Mouse (Mus musculus): Measurements from ENCODE around the gene Vmp1.

The Vmp1 gene

DNA sequence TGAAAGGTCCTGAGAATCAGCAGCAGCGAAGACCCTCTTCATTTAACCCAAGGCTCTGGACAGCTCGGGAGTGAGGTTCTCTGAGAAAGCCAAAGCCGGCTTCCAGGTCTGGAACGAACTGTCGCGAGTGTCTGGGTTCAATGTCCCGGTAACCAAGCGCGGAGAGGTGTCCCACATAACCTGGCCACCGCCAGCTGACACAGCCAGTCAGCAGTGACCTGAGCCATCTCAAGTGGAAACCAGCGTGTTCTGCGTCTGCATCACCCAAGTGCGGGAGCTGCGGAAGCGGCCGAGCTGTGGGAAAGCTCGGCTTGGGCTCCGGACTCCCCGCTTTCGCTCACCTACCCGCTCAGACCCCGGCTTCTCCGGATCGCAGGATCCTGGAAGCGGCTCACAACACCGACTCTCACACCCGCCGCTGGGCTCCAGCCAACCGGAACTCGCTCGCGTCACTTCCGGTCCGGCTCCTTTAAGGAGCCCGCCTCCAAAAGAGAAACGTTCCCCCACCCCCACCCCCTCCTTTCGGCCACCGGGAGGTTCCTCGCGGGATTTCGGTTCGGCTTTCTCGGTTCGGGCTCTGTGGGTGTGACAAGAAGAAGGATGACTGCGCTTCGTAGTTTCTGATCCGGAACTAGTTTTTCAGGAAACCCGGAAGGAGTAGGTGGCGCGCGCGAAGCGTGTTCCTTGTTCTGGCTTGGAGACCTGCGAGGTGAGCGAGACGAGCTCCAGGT, at the start of gene Vmp1, which contains the start of gene Ptrh2:
TSS of gene Vmp1 (minus strand) at position 442 of the 731 bp plus-strand sequence.
TSS of gene Ptrh2 (plus strand) at position 591 of the 731 bp plus-strand sequence.
- DNase-seq (ENCODE audit: low read depth, low spot score), result peak; percentile 97

DNA sequence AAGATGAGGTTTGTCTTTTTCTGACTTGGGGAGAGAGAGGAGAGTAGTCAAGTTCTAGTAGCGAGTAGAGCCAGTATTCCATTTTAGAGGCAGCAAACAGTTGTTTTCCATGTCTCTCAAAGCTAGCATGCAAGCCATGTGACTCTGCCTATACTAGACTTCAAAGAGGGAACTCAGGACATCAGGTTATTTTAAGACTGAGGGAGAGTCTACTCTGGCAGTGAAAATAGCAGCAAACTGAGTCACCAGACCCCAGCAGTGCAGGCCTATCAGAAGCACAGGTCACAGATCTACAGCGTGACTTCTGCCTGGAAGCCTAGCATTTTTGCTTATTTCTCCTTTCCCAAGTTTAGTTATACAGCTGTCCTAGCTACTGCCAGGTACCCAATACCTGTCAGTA, 47.8 kb upstream of the Vmp1 start:
- DNase-seq (ENCODE audit: low read depth, low spot score), result no peak

DNA sequence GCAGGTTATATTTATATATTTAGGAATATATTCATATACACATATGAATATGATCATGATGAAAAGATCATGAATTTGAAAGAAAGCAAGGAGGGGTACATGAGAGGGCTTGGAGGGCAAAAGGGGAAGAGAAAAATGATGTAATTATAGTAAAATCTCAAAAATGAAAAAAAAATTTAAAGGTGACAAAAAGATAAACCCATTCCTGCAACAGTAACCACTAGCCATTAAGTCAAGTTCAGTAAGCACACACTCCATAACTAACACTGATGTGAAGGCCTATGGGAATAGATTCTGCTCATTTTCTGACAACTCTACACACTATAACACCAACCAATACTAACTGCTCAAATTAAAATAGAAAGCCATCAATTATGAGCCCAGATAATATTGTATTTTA, 42.0 kb upstream of the Vmp1 start:
- DNase-seq (ENCODE audit: low read depth, low spot score), result no peak

DNA sequence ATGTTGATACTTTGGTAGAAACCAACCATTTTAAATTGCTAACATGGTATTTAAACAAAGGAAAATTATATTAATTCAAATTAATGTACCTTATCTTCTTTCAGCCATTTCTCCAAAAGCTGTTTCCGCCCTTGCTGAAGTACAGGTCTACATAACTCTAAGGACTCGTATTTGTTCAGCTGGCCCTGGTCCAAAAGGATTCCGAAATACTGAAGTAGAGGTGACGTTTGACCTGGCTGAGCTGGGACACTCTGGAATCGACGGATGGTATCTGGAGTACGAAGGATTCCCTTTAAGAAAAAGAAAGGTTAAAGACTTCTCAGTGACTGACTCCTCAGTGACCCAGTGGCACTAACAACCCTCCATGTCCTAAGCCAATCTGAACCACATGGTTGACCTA, 41.3 kb upstream of the Vmp1 start:
- DNase-seq (ENCODE audit: low read depth, low spot score), result no peak

DNA sequence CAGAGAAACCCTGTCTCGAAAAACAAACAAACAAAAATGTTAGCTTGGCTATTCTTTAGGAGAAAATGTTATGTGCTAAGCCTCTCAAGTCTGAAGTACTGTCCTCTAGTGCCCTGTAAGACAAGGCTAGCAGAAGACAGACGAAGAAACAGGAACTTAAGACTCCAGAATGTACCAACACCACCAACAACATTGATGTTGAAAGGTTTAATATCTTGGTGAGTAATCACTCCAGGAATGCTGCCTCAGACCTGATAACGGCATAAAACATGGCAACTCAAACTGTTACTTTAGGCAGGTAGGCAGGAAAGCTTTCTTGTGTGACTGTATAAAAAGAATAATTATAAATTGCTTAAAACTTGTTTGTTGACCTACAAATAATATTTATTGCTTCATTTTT, 40.4 kb upstream of the Vmp1 start:
- DNase-seq (ENCODE audit: low read depth, low spot score), result no peak

DNA sequence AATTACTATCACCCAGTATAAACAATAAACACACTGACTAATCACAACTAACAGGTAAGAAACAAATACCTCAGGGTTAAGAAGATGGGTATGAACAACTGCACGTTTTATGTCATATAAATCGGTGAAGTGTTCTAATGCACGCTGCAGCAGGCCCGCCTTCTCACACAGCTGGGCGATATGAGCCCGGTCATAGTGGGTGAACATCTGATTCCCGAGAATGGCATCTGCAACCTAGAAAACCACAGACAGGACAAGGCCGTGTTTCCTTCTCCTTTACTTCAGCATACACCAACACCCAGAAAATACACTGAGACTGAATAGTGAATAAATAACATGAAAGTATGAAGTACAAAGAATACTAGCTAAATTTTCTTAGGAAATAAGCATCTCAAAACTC, 35.8 kb upstream of the Vmp1 start:
- no peak for DNase-seq (ENCODE audit: low read depth, low spot score)

DNA sequence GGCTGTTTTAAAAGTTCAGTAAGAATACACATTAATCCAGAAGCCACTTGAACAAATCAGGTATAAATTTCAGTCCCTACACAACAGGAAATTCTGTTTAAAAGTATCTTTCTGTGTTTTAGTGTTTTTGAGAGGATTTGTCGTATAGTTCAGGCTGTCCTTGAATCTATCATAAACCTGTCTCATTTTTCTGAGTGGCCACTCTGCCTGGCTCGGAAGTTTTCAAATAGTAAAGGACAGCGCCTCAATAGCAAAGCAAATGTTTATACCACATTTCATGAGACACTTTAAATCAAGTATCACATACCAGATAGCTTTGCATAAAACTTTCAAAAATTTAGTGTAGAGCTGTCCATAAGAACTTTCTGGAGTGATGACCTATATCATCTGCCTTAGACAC, 34.7 kb upstream of the Vmp1 start:
- no peak for DNase-seq (ENCODE audit: low read depth, low spot score)

DNA sequence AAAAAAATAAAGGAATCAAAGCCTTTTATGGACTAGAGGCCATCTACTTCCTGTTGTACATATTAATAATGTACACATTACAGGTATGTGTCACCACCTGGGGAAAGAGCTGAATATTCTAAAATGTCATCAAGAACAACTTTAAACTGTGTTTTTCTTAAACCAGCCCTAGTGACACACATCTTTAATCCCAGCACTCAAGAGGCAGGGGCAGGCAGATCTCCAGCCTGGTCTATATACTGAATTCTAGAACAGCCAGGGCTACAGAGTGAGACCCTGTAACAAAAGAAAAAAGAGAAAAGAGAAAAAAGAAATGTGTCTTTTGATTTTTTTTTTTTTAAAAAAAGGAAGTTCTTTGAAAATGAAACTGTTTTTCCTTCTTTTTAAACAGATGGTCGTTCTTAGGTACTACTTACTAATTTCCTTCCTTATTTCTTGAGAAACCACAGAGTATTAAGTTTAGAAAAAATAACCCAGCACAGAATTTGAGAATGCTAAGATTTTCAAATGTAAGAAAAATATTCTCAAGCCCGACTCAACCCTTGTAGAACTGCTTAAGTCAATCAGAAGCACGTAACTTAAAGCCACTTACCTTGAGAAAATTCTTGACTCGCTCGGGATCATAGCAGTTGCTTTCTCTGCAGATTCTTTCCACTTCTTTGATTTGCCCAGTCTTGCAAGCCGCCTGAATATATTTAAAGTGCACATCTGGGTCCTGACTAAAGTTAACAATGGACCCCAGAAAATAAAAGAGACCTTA, 33.9 kb upstream of the Vmp1 start:
- no peak for DNase-seq (ENCODE audit: low read depth, low spot score)

DNA sequence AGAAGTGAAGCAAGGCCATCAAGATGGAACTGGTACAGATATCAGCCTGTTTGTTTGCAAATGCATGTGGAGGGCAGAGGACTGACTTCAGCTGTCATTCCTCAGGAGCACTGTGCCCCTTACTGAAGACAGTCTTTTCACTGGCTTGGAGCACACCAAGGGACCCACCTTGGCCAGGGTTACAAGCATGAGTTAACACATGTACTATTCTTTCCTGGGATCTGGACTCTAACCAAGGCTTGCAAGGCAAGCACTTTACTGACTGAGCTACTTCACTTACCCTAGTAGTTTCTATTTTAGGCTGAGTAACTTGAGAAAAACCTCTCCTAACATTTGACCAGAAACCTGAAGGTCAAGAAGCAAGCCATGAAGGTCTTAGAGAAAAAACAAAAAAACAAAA, 31.0 kb upstream of the Vmp1 start:
- no peak for DNase-seq (ENCODE audit: low read depth, low spot score)

DNA sequence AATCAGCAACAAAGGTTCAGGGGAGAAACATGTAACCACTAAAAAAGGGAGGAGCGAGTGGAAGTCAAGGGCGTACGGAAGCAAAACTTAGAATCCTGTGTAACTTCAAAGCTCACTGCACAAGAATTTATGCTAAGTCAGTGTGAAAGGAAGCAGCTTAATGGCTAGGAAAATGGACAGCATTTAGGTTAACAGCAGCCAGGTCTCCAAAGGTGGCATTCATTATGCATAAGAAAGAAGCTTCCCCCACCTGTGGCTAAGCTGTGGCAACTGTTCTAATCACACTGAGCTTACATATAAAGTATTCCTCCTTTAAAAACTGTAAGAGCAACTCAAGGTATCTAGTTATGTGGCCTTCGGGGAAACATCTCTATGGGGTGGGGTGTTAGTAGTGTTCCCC, 17.5 kb upstream of the Vmp1 start:
- DNase-seq (ENCODE audit: low read depth, low spot score), result peak; percentile 82

DNA sequence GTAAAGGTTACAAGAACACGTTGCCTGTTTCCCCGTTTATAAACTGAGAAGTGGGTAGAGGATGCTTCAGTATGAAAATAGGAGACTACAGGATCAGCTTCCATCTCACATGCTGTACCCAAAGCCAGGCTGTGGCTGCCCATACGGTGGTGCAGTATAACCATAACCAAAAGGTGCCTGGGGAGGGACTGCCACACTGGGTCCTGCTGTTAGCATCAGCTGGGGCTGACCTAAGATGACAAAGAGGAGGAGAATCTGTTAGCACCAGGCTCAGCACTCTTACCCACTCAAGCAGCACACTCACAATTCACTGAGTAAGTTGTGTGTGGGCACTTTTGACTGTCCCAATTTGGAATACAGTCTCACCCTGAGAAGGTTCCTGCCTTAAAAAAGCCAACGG, 11.8 kb upstream of the Vmp1 start:
- DNase-seq (ENCODE audit: low read depth, low spot score), result no peak

DNA sequence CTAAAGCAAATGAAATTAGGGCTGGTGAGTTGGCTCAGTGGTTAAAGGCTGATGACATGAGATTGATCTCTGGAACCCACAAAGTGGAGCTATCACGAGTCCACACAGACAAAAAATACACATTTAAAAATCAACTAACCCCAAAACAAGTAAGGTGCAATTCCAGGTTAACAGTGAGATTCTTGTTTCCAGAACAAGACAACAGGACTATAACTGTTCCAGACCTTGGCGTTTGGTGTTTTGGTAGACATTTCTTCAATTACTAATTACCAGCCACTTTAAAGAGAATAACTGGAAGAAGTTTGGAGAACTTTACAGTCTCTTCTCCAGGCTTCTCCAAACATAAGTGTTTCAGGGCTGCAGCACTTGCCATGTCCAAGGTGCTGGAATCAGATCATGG, 8.9 kb upstream of the Vmp1 start:
- DNase-seq (ENCODE audit: low read depth, low spot score), result no peak

DNA sequence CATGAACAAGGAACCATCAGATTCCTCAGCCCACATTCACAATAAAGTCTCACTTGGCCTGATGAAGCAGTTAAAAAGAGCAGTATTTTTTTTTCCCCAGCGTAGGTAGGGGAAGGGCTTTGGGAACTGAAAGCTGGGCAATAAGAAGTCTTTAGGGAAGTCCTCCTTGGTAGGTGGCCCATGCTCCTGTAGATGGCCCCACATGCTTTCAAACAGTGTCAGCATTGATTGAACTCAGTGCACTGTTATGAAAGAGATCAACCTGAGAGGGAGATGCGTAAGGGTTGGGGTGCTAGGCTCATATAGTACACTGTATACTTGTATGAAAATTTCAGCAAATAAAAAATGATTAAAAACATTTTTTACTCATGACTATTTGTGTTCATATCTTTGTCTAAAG, 8.3 kb upstream of the Vmp1 start:
- DNase-seq (ENCODE audit: low read depth, low spot score), result no peak

DNA sequence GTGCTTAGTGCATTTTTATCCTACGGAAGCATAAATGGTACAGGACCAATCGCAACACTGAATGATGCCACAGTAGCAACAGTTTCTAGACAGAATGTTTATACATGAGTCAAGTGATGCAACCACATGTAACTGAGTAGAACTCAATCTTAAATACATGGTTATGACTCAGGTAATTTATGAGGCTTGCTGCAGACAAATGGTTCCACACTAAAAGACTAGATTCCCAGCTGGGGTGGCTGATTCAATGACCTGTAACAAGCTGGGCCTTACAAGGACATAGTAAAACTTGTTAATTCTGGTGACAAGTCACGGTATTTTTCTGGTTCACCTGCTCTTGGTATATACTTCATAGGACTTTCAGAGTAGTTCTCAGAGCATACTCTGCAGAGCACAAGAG, 7.8 kb upstream of the Vmp1 start:
- no peak for DNase-seq (ENCODE audit: low read depth, low spot score)

DNA sequence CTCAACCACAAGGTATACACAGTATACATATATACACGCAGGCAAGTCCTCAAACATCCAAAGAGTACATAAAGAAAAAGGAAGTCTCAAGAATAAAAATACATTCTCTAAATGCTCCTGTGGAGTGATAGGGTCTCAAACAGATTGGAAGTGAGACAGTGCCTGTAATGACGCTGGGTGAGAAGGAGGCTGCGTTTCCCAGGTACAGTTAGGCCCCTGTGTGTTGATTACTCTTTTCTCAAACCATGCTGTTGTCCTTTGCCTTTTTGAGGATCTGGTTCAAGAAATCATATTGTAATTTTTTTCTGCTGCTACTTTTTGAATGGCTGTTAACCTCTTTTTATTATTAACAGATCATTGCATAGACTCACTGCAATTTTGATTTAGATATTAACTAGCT, 6.7 kb upstream of the Vmp1 start:
- DNase-seq (ENCODE audit: low read depth, low spot score), result no peak

DNA sequence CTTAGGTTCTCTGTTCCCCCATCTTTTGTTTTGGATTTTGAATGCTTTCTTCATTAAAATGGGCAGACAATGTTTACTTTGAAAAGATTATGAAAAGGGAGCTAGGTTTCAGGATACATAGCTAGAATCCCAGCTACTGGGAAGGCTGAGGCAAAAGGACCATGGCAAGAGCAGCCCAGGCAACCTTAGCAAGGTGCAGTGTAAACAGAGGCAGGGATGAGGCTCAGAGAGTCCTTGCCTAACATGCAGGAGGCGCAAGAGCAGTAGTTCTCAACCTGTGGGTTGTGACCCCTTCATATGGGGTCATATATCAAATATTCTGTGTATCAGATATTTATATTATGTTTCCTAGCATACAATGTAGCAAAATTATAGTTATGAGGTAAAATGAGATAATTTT, 1.7 kb upstream of the Vmp1 start:
- no peak for DNase-seq (ENCODE audit: low read depth, low spot score)

DNA sequence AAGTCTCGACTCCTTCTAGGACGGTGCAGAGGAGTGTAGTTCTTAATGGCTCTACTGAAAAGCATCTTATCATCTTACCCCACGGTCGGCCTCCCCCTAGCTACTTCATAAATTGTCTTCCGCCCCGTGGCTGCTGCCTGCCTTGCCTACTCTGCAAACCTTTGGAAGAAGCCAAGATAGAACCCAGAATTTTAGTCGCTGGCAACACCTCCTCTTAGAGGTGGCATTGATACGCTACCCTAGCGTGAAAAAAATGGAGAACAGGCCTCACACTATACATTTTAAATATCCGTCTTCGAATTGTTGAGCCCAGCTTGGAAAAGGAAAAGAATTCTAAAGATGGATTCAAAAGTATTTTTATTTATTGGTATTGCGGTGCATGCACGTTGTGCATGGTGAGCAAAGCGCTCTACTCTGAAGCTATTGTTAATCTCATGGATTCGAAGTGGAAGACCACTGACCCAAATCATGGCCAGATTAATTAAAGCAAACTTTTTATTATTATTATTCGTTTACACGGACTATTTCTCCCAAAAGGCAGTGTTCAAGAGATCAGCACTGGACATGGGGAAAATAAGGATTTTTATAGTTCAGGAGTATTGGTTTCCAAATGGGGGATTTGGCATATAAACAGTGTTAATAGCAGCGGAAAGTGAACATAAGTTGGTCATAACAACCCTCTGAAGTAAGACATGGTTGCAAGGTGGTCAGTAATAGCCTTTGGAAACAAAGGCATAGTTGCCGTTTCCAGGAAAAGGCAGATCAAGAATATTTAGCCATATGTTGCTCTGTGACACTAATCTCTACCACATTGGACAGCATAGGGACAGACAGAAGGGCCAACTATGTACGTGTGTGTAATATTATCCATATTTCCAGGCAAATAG, 733 bp upstream of the Vmp1 start:
- DNase-seq (ENCODE audit: low read depth, low spot score), result no peak

DNA sequence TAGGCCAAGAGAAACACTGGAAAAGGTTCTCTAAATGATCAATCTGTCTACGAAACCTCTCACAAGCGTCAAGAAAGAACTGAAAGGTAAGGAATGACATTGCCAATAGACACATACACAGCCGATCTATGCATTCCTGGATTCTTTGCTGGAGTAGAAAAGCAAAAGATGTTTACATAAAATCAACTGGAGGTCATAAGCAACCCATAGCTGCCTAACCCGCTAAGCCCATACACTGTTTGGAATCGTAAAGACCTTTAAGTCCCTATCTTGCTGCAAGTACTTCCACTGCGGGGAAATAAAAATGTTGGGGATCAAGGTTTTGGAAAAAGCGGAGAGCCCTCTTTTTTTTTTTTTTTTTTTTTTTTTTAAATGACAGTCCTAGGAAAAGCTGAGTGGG, 775 bp downstream of the Vmp1 start:
- no peak for DNase-seq (ENCODE audit: low read depth, low spot score)

DNA sequence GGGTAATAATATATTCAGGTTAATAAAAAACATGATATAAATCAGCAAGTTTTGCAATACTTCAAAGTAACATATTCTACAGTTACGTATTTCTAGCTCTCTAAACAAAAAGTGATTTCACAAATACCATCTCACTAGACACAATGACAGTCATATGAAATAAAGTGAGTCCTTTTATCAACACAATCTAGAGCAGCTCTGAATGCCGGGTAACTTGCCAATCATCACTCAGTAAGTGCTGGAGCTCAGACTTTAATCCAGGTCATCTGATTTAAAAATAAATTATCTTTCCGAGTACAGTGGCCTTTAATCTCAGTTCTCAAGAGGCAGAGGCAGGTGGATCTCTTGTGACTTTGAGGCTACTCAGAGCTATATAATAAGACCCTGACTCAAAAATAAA, 2.2 kb downstream of the Vmp1 start:
- DNase-seq (ENCODE audit: low read depth, low spot score), result no peak

DNA sequence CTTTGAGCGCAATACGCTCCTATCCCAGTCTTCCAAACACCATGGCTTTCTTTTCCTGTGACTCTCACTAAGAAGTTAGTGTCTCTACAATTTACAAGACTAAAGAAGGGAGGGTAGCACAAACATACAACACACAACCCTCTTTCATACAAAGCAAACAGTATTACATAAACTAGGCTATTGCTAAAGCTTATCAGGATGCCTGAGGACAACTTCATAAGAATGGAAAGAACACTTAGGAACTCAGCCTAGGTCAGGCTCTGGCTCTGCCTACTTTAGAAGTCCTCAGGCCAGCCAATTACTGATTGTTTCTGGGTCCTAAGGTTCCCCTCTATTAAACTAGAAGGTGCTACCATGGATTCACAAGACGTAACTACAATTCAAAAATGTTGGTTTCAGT, 2.9 kb downstream of the Vmp1 start:
- no peak for DNase-seq (ENCODE audit: low read depth, low spot score)

DNA sequence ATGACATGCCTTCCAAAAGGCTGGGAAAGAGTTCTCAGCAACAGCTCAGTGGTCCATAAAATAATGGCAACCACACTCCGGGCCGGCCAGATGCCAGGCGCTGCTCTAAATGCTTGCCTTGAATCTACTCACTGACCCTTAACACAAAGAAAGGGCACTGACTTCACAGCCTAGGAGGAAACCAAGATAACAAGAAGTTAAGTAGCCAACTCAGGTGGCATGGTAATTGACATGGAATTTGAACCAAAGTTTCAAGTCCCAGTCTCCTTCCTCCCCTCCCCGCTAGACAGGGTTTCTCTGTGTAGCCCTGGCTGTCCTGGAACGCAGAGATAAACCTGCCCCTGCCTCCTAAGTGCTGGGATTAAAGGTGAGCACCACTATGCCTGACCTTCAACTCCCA, 4.7 kb downstream of the Vmp1 start:
- DNase-seq (ENCODE audit: low read depth, low spot score), result no peak

DNA sequence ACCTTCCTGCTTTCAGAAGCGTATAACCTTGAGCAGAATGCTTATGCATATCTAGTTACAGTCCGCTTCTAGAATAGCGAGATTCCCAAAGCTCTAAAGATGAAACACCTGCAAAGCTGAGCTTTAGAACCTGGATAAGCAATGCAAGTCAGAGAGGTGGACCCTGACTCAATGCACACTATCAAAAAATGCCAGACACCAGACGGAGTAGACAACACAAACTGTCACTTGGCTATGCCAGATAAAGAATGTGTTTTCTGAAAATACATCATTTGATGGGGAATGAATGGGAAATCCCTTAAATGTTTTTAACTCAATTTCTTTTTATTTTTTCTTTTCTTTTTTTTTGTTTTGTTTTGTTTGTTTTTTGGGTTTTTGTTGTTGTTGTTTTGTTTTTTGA, 8.1 kb downstream of the Vmp1 start:
- DNase-seq (ENCODE audit: low read depth, low spot score), result no peak
